ENCODE assay signal across 9 mouse cellular contexts in the genomic region with DNA sequence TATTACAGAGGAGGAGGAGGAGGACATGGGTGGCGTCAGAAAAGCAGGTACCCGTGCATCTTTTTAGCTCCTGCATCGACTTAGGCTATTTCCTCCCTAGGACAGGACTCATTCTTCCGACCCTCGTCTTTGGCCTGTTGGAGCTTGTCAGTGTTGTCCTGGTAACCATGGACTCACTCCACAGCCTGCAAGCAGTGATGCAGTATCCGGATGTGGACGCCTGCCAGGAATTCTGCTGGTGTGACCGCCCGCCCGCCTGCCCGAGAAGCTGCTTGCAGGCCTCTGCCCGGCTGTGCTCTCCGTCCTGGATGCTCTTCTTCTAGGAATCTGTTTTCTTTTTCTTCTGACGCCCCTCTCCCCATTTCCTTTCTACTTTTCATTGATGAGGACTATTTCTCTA. TPM values are rescaled to one million over a fixed set of nuclear protein-coding genes. Genes with fewer than 3 reads are reported as not detected.
DNase-seq lines count a peak whose midpoint lies in the region; ATAC-seq and TF ChIP-seq lines count a peak whose summit lies in the region.
"Had no signal": no experiment of that assay in that cellular context is flagged by ENCODE, and none has a peak within 500 bp of the region (broad histone marks: within the 10 kb centered on the region; RNA-seq: fewer than 3 reads in every experiment).

No protein-coding gene starts in this region.

- H3K4me2 ChIP-seq in forebrain, embryonic 13.5 days, result no peak overlapping the region
- H3K4me2 ChIP-seq in forebrain, embryonic 12.5 days, result no peak overlapping the region
- H3K4me2 ChIP-seq in forebrain, postnatal 0 days (ENCODE audit: low read depth), result no peak overlapping the region
- H3K4me2 ChIP-seq in hindbrain, postnatal 0 days (ENCODE audit: low read depth, low read length), result 0 out of 2 replicates have a peak overlapping the region, but pooled peaks have one; percentile 5
- H3K4me2 ChIP-seq: limb, embryonic 13.5 days had no signal

- intact Hi-C loops in left cerebral cortex, postnatal 25 days (cut with DNase I), result no loop called here

- H3K9me3 ChIP-seq in forebrain, embryonic 13.5 days (replicated peaks), result no peaks in the 10 kb centered on the region
- H3K9me3 ChIP-seq in forebrain, embryonic 12.5 days, result no peaks in the 10 kb centered on the region
- no peaks in the 10 kb centered on the region for H3K9me3 ChIP-seq in forebrain, postnatal 0 days (ENCODE audit: low read length)
- no peaks in the 10 kb centered on the region for H3K9me3 ChIP-seq in hindbrain, postnatal 0 days (ENCODE audit: low read length)
- H3K9me3 ChIP-seq: limb, embryonic 13.5 days had no signal

- no peak for TF ChIP-seq CTCF in forebrain, postnatal 0 days (IDR thresholded peaks at IDR 0.05; ENCODE audit: low read depth)
- TF ChIP-seq CTCF in hindbrain, postnatal 0 days (IDR thresholded peaks at IDR 0.05; ENCODE audit: low read depth), result no peak

- H3K9ac ChIP-seq in forebrain, embryonic 13.5 days, result no peak overlapping the region
- no peak overlapping the region for H3K9ac ChIP-seq in forebrain, embryonic 12.5 days
- H3K9ac ChIP-seq in forebrain, postnatal 0 days, result no peak overlapping the region
- H3K9ac ChIP-seq in hindbrain, postnatal 0 days (replicated peaks; ENCODE audit: low read length), result no peak overlapping the region
- H3K9ac ChIP-seq: limb, embryonic 13.5 days had no signal

- no peaks in the 10 kb centered on the region for H3K4me1 ChIP-seq in forebrain, embryonic 13.5 days
- H3K4me1 ChIP-seq in forebrain, embryonic 12.5 days, result no peaks in the 10 kb centered on the region
- no peaks in the 10 kb centered on the region for H3K4me1 ChIP-seq in forebrain, postnatal 0 days (ENCODE audit: insufficient read depth)
- H3K4me1 ChIP-seq in hindbrain, postnatal 0 days (ENCODE audit: insufficient read depth, low read length), result 0 out of 2 replicates have a peak, but pooled peaks cover 3% of the 10 kb centered on the region
- H3K4me1 ChIP-seq: limb, embryonic 13.5 days had no signal

- H3K4me3 ChIP-seq in forebrain, embryonic 13.5 days, result no peak overlapping the region
- no peak overlapping the region for H3K4me3 ChIP-seq in forebrain, embryonic 12.5 days (replicated peaks)
- no peak overlapping the region for H3K4me3 ChIP-seq in forebrain, postnatal 0 days (ENCODE audit: low read depth, low read length)
- H3K4me3 ChIP-seq in hindbrain, postnatal 0 days (ENCODE audit: low read length), result no peak overlapping the region
- H3K4me3 ChIP-seq: limb, embryonic 13.5 days had no signal

- peak; percentile 91 for ATAC-seq in forebrain, embryonic 13.5 days
- ATAC-seq in forebrain, embryonic 12.5 days (ENCODE audit: low FRiP score), result no peak
- peak; percentile 89 for ATAC-seq in forebrain, postnatal 0 days
- ATAC-seq in hindbrain, postnatal 0 days, result peak; percentile 96

- DNase-seq in adrenal gland, postnatal 14 days, result peak; percentile 60
- peak; percentile 84 for DNase-seq in forebrain, postnatal 0 days
- peak; percentile 94 for DNase-seq in hindbrain, postnatal 0 days (ENCODE audit: low spot score)
- DNase-seq in left cerebral cortex, postnatal 25 days (ENCODE audit: low spot score in 2 of 2), result peak; percentile 75 to 91
- DNase-seq in right cerebral cortex, postnatal 14 days, result peak; percentile 92
- DNase-seq in adipocyte (ENCODE audit: low spot score), result no peak

- no peaks in the 10 kb centered on the region for H3K27me3 ChIP-seq in forebrain, embryonic 13.5 days
- no peaks in the 10 kb centered on the region for H3K27me3 ChIP-seq in forebrain, embryonic 12.5 days
- no peaks in the 10 kb centered on the region for H3K27me3 ChIP-seq in forebrain, postnatal 0 days (ENCODE audit: insufficient read depth, low read length)
- H3K27me3 ChIP-seq in hindbrain, postnatal 0 days (ENCODE audit: insufficient read depth, low read length), result no peaks in the 10 kb centered on the region
- H3K27me3 ChIP-seq: limb, embryonic 13.5 days had no signal

- no peak overlapping the region for H3K27ac ChIP-seq in forebrain, embryonic 13.5 days
- H3K27ac ChIP-seq in forebrain, embryonic 12.5 days, result no peak overlapping the region
- no peak overlapping the region for H3K27ac ChIP-seq in forebrain, postnatal 0 days (ENCODE audit: low read depth, low read length)
- H3K27ac ChIP-seq in hindbrain, postnatal 0 days, result peak overlapping the region; percentile 45
- H3K27ac ChIP-seq: limb, embryonic 13.5 days had no signal

- 63% methylated on average over 14 of the region's 14 CpGs for WGBS in forebrain, embryonic 13.5 days
- WGBS in forebrain, embryonic 12.5 days, result 81% methylated on average over 14 of the region's 14 CpGs
- 25% methylated on average over 14 of the region's 14 CpGs for WGBS in forebrain, postnatal 0 days
- 38% methylated on average over 14 of the region's 14 CpGs for WGBS in hindbrain, postnatal 0 days

- peaks cover 72% of the 10 kb centered on the region for H3K36me3 ChIP-seq in forebrain, embryonic 13.5 days (ENCODE audit: poor library complexity, severe bottlenecking)
- peaks cover 57% of the 10 kb centered on the region for H3K36me3 ChIP-seq in forebrain, embryonic 12.5 days (replicated peaks)
- peaks cover 49% of the 10 kb centered on the region for H3K36me3 ChIP-seq in forebrain, postnatal 0 days (ENCODE audit: insufficient read depth)
- H3K36me3 ChIP-seq in hindbrain, postnatal 0 days (ENCODE audit: insufficient read depth, low read length), result peaks cover 50% of the 10 kb centered on the region

RNA-seq across cellular contexts. Expression of a gene that starts 14.9 kb away (rescaled TPM):
- polyA plus RNA-seq in forebrain, embryonic 13.5 days (2015; fragmentation: Nextera tagmentation; extraction: Ambion mirVana), result 24.1 and 31.1 TPM in 2 replicates
- polyA plus RNA-seq in forebrain, embryonic 12.5 days (2016; fragmentation: Nextera tagmentation; extraction: Ambion mirVana), result 12.1 and 14.5 TPM in 2 replicates
- 0.78 and 0.90 TPM in 2 replicates for total RNA-seq in adrenal gland, postnatal 14 days (2021)
- total RNA-seq in forebrain, postnatal 0 days (2014; rRNA removed), result 114 TPM in 2 replicates
- polyA plus RNA-seq in forebrain, postnatal 0 days (2015; fragmentation: Nextera tagmentation; extraction: Ambion mirVana), result 95.2 and 102 TPM in 2 replicates
- 70.3 and 90.9 TPM in 2 replicates for total RNA-seq in hindbrain, postnatal 0 days (2014; rRNA removed)
- polyA plus RNA-seq in hindbrain, postnatal 0 days (2015; fragmentation: Nextera tagmentation; extraction: Ambion mirVana), result 65.3 and 67.6 TPM in 2 replicates
- 100 to 1,000 TPM in 1 of 2 experiments, 10 to 100 TPM in 1; 96.3 to 101 TPM for total RNA-seq in left cerebral cortex, postnatal 25 days (2021)

RNA-seq across cellular contexts. Expression of a gene that starts 18.3 kb away (rescaled TPM):
- 34.1 and 39.3 TPM in 2 replicates for polyA plus RNA-seq in forebrain, embryonic 13.5 days (2015; fragmentation: Nextera tagmentation; extraction: Ambion mirVana)
- 29.6 and 29.9 TPM in 2 replicates for polyA plus RNA-seq in forebrain, embryonic 12.5 days (2016; fragmentation: Nextera tagmentation; extraction: Ambion mirVana)
- total RNA-seq in adrenal gland, postnatal 14 days (2021), result 16.3 and 16.8 TPM in 2 replicates
- total RNA-seq in forebrain, postnatal 0 days (2014; rRNA removed), result 18.1 and 21.9 TPM in 2 replicates
- 15.2 and 17.9 TPM in 2 replicates for polyA plus RNA-seq in forebrain, postnatal 0 days (2015; fragmentation: Nextera tagmentation; extraction: Ambion mirVana)
- total RNA-seq in hindbrain, postnatal 0 days (2014; rRNA removed), result 11.1 and 12.8 TPM in 2 replicates
- polyA plus RNA-seq in hindbrain, postnatal 0 days (2015; fragmentation: Nextera tagmentation; extraction: Ambion mirVana), result 21.4 and 22.9 TPM in 2 replicates
- 10 to 100 TPM; 40.6 to 43.2 TPM for total RNA-seq in left cerebral cortex, postnatal 25 days (2021)

RNA-seq across cellular contexts. Expression of a gene that starts 45.1 kb away (rescaled TPM):
- polyA plus RNA-seq in forebrain, embryonic 13.5 days (2015; fragmentation: Nextera tagmentation; extraction: Ambion mirVana), result 17.9 and 21.6 TPM in 2 replicates
- 15.6 and 19.5 TPM in 2 replicates for polyA plus RNA-seq in forebrain, embryonic 12.5 days (2016; fragmentation: Nextera tagmentation; extraction: Ambion mirVana)
- 6.9 and 7.5 TPM in 2 replicates for total RNA-seq in adrenal gland, postnatal 14 days (2021)
- total RNA-seq in forebrain, postnatal 0 days (2014; rRNA removed), result not detected in 2 replicates
- polyA plus RNA-seq in forebrain, postnatal 0 days (2015; fragmentation: Nextera tagmentation; extraction: Ambion mirVana), result 10.0 and 15.7 TPM in 2 replicates
- not detected in 2 replicates for total RNA-seq in hindbrain, postnatal 0 days (2014; rRNA removed)
- polyA plus RNA-seq in hindbrain, postnatal 0 days (2015; fragmentation: Nextera tagmentation; extraction: Ambion mirVana), result 12.8 and 14.8 TPM in 2 replicates
- total RNA-seq in left cerebral cortex, postnatal 25 days (2021), result 10 to 100 TPM; 11.8 to 16.9 TPM

Comparison
In these comparisons a context has a peak if more than half of its experiments do, and no peak if none do; other contexts are left out.
1. RNA of a gene that starts 14.9 kb away (total RNA-seq): 114 TPM in forebrain, postnatal 0 days, 96.3 to 101 TPM in left cerebral cortex, postnatal 25 days and 70.3 to 90.9 TPM in hindbrain, postnatal 0 days; 0.78 to 0.90 TPM in adrenal gland, postnatal 14 days; every median in the first group is over 10 times any median in the second.